Mouse (Mus musculus): ENCODE results near the gene Cela3a.

DNA sequence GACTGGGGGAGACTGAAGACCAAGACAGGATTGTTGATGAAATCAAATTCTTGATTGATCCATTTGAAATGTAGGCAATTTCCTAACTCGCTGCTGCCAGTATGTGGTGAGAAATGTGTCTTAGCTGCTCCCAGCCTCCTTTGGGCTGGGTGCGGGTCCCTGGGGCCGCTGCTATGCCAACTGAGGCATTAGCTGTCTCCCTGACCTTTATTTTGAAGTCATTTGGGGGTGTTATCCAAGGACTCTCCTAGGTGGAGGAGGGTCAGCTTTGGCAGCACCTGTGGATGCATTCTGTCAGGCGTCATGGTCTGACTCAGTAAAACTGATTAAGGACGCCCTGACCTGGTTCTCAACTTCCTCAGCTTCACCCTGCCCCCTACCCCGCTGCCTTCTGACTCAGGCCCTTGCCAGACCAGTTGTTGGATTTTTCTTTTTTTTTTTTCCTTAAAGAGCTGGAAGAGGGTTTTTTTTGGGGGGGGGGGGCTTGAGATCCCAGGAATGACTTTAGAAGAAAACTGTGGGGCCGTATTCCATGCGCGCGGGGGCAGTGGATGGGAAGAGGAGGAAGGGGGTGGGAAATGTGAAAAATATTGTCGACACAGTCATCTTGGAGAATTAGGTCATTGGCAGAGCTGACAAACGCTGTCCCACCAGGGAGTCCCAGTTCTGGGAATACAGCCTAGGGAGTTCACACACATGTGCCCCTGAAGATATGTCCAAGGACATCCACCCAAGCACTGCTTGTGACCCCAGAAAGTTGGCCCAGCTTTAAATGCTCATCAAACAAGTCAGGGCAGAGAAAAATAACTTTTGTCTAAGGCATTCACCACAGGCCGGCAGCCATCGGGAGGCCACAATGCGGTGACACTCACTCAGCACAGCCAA lies 12.7 kb downstream of the Cela3a start:
- TF ChIP-seq TAL1 (conservative IDR thresholded peaks at IDR 0.05; ENCODE audit: low read depth, low read length) = no peak
- no peak for TF ChIP-seq CTCF (IDR thresholded peaks at IDR 0.05; ENCODE audit: low read depth, low read length)
- TF ChIP-seq GATA1 (IDR thresholded peaks at IDR 0.05; ENCODE audit: borderline replicate concordance, low read length) = no peak
- TF ChIP-seq POLR2AphosphoS5 (IDR thresholded peaks at IDR 0.05; ENCODE audit: insufficient replicate concordance, low read depth, low read length) = no peak
- TF ChIP-seq GATA2 (IDR thresholded peaks at IDR 0.05; ENCODE audit: borderline replicate concordance, low read depth, low read length) = no peak
